Mouse (Mus musculus): ENCODE measurements around the gene Plekhm1.

GRCm38 (mm10) chr11:103334925-103335324, 77.6 kb downstream of the Plekhm1 start:
- TF ChIP-seq CTCF (IDR thresholded peaks at IDR 0.05; ENCODE audit: low read depth): no peak
- TF ChIP-seq EP300 (IDR thresholded peaks at IDR 0.05; ENCODE audit: low read depth): no peak

Measured in liver, postnatal 0 days (tissue).